Mouse (Mus musculus) megakaryocyte, embryonic 14.5 days (primary cell): Measurements from ENCODE around the gene Cmpk1. TPM values are rescaled to one million over a fixed set of nuclear protein-coding genes. Genes with fewer than 3 reads are reported as not detected.

Experiments
- H3K27me3 ChIP-seq: replicated peaks from 2 replicates; pipeline ENCODE3; 2012; ENCODE audit warnings: inconsistent platforms
- H3K36me3 ChIP-seq: replicated peaks from 2 replicates; pipeline ENCODE3; 2012; ENCODE audit warnings: low read length, inconsistent platforms, mixed read lengths
- H3K4me1 ChIP-seq: 2 replicates; pipeline ENCODE4 v1.6.1; 2012; ENCODE audit warnings: inconsistent platforms
- H3K4me3 ChIP-seq: replicated peaks from 2 replicates; pipeline ENCODE3; 2012; ENCODE audit warnings: moderate library complexity, mild to moderate bottlenecking, inconsistent platforms
- H3K9me3 ChIP-seq: 2 replicates; pipeline ENCODE4 v1.6.1; 2012; ENCODE audit warnings: inconsistent platforms
- FLI1 ChIP-seq: IDR thresholded peaks from 2 replicates; pipeline ENCODE4 v1.6.1; 2012; ENCODE audit warnings: low read length, inconsistent platforms, mixed read lengths
- GATA1 ChIP-seq: IDR thresholded peaks from 3 replicates; pipeline ENCODE4 v1.6.1; 2012; ENCODE audit warnings: mixed read lengths, low read length, inconsistent platforms, borderline replicate concordance
- polyA plus RNA-seq: library from polyadenylated mRNA; stranded (reverse); fragments of >175 nt; gene quantifications from 2 replicates; pipeline ENCODE4 v1.2.3, GENCODE M21; 2012; ENCODE audit warnings: low replicate concordance; ENCODE audit not compliant: insufficient read depth

Cmpk1 gene
- polyA plus RNA-seq, 1 experiment: 37.9 TPM

GRCm38 (mm10) chr4:114925917-114926312 lies 61.1 kb downstream of the Cmpk1 start, which contains the start of gene Foxe3:
Gene Foxe3 (minus strand): TSS chr4:114926013.
- H3K9me3 ChIP-seq: no peaks in the 10 kb centered on the region
- H3K36me3 ChIP-seq: no peaks in the 10 kb centered on the region
- TF ChIP-seq GATA1 (no peak), FLI1 (no peak)
- peaks cover 83% of the 10 kb centered on the region for H3K27me3 ChIP-seq
- peak within 1 kb of the TSS; percentile 89 for H3K4me3 ChIP-seq
- H3K4me1 ChIP-seq: peaks cover 22% of the 10 kb centered on the region

GRCm38 (mm10) chr4:114924971-114925916 lies 61.8 kb downstream of the Cmpk1 start:
- peak overlapping the region; percentile 89 for H3K4me3 ChIP-seq
- TF ChIP-seq FLI1: no peak
- H3K36me3 ChIP-seq: no peaks in the 10 kb centered on the region
- peaks cover 78% of the 10 kb centered on the region for H3K27me3 ChIP-seq
- H3K4me1 ChIP-seq: peaks cover 22% of the 10 kb centered on the region
- H3K9me3 ChIP-seq: no peaks in the 10 kb centered on the region

GRCm38 (mm10) chr4:114917091-114917490 lies 70.0 kb downstream of the Cmpk1 start:
- Histone ChIP-seq H3K27me3 (peaks cover 26% of the 10 kb centered on the region), H3K36me3 (peaks cover 7% of the 10 kb centered on the region), H3K4me1 (peaks cover 28% of the 10 kb centered on the region), H3K4me3 (no peak overlapping the region), H3K9me3 (no peaks in the 10 kb centered on the region)
- TF ChIP-seq FLI1: no peak
- no peak for TF ChIP-seq GATA1

- H3K27me3 ChIP-seq: peaks cover 30% of the 10 kb centered on the region
- TF ChIP-seq GATA1 (no peak), FLI1 (no peak)
Measured at GRCm38 (mm10) chr4:114916056-114916455, 71.0 kb downstream of the Cmpk1 start.

GRCm38 (mm10) chr4:114913594-114913962 lies 73.5 kb downstream of the Cmpk1 start:
- TF ChIP-seq FLI1 (no peak), GATA1 (no peak)
- Histone ChIP-seq H3K4me3 (no peak overlapping the region), H3K36me3 (peaks cover 7% of the 10 kb centered on the region), H3K27me3 (peaks cover 45% of the 10 kb centered on the region), H3K9me3 (no peaks in the 10 kb centered on the region), H3K4me1 (peaks cover 46% of the 10 kb centered on the region)

More at GRCm38 (mm10) chr4:114916056-114916455, 71.0 kb downstream of the Cmpk1 start:
- no peak overlapping the region for H3K4me3 ChIP-seq
- peaks cover 28% of the 10 kb centered on the region for H3K4me1 ChIP-seq
- no peaks in the 10 kb centered on the region for H3K9me3 ChIP-seq
- peaks cover 7% of the 10 kb centered on the region for H3K36me3 ChIP-seq

GRCm38 (mm10) chr4:114912705-114913593 lies 74.1 kb downstream of the Cmpk1 start:
- Histone ChIP-seq H3K27me3 (peaks cover 52% of the 10 kb centered on the region), H3K4me1 (peaks cover 52% of the 10 kb centered on the region), H3K36me3 (peaks cover 7% of the 10 kb centered on the region), H3K9me3 (no peaks in the 10 kb centered on the region), H3K4me3 (no peak overlapping the region)
- TF ChIP-seq FLI1 (no peak), GATA1 (no peak)

- no peak for TF ChIP-seq GATA1
- TF ChIP-seq FLI1: no peak
- Histone ChIP-seq H3K27me3 (peaks cover 80% of the 10 kb centered on the region), H3K4me3 (peak overlapping the region; percentile 95), H3K4me1 (peaks cover 57% of the 10 kb centered on the region), H3K9me3 (peaks cover 14% of the 10 kb centered on the region; the same call in 1 of the 2 replicates), H3K36me3 (peaks cover 7% of the 10 kb centered on the region)
Measured at GRCm38 (mm10) chr4:114909602-114910484, 77.2 kb downstream of the Cmpk1 start.

Other genes starting within 250 kb of the Cmpk1 start
- gene Gm12830, start 165.5 kb downstream of the Cmpk1 start, polyA plus RNA-seq: not detected in 2 replicates
- 1.9 and 5.8 TPM in 2 replicates for gene Foxd2, start 78.4 kb downstream of the Cmpk1 start, polyA plus RNA-seq
- gene Foxe3, start 61.2 kb downstream of the Cmpk1 start, polyA plus RNA-seq: not detected in 2 replicates
- gene Stil, start 12.9 kb upstream of the Cmpk1 start, polyA plus RNA-seq: 0.72 TPM in 1 of 2 replicates, not detected in the other
- gene Tal1, start 69.2 kb upstream of the Cmpk1 start, polyA plus RNA-seq: 106 and 219 TPM in 2 replicates
- gene Pdzk1ip1, start 101.5 kb upstream of the Cmpk1 start, polyA plus RNA-seq: 2.2 and 5.1 TPM in 2 replicates
- 0.38 TPM in 1 of 2 replicates, not detected in the other for gene Cyp4x1, start 147.0 kb upstream of the Cmpk1 start, polyA plus RNA-seq